Mouse (Mus musculus) brain, adult 2 months (tissue): ENCODE data around the gene C9.

ENCODE experiments used
- DNase-seq: peaks from one replicate; pipeline ENCODE4 v3.0.0; 2011; ENCODE audit warnings: low read depth, low spot score

The C9 gene

DNA sequence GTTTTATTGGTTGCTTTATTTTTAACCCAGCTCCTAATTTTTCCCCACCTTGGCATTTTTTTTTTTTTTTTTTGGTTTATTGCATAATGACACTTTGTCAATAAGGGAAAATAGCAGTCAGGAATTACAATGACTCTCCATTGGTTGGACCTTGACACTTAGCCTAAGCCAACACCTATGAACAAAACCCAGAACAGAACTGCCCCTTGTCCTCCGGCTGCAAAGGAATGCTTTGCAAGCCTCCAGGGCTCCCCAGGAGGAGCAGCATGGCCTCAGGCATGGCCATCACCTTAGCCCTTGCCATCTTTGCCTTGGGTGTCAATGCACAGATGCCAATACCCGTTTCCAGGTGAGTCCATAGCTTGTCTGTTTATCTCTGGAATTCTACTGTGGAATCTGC lies at the start of gene C9:
TSS of gene C9 (plus strand) at position 193 of the 400 bp plus-strand sequence.
- DNase-seq, result no peak

DNA sequence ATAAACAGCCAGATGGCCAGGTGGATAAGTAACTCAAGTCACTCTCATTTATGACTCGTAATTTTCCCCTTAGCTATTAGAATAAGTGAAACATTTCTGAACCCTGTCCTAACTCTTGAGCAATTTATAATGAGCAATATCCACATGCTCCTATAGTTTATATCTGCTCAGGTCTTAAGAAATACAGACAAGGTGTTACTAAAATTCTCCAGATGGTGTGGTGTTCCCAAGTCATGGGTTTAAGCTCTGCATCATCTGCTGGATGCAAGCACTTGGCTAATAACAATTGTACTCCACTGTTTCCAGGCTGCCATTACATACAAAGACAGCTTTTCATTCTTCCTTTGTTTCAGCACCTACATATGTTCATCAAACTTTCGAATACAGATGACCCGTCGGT lies 46.9 kb upstream of the C9 start:
- DNase-seq, result no peak

DNA sequence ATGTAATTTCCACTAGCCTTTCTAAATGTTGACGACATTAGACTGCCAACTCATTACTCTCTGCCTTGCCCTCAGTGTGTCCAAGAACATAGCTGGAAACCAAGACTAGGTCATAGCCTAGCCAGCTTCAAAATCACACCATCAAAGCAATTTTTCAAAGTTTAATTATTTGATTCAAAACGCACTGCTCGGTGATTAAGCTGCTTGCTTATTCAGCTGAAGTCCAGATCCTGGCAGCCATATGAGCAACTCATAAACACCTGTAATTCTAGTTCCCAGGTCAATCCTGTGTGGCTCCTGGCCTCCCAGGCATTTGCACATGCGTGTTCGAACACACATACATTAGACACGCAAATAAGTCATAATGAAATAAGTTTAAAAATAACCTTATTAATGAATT lies 46.2 kb upstream of the C9 start:
- DNase-seq, result no peak

GRCm38 (mm10) chr15:6400115-6400514 lies 45.0 kb upstream of the C9 start:
- DNase-seq, result no peak

DNA sequence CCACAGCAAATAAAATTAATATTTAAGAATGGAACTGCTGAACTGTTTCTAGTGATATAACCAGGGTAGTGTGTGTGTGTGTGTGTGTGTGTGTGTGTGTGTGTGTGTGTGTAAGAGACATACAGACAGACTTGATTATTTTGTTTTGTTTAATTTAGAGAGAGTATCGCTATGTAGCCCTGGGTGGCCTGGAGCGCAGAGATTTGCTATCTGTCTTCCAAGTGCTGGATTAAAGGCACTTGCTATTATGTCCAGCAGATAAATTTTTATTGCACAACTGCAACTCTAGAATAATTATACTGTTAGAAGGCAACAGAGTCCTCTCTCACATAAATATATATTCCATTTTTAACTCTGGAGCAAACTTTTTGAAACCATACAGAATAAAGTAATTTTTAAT lies 42.7 kb upstream of the C9 start:
- DNase-seq, result no peak

- no peak for DNase-seq
Measured at GRCm38 (mm10) chr15:6404172-6404571, 41.0 kb upstream of the C9 start.

- DNase-seq, result no peak
Measured at GRCm38 (mm10) chr15:6406771-6407170, 38.4 kb upstream of the C9 start.

GRCm38 (mm10) chr15:6409031-6409430 lies 36.1 kb upstream of the C9 start:
- no peak for DNase-seq

DNA sequence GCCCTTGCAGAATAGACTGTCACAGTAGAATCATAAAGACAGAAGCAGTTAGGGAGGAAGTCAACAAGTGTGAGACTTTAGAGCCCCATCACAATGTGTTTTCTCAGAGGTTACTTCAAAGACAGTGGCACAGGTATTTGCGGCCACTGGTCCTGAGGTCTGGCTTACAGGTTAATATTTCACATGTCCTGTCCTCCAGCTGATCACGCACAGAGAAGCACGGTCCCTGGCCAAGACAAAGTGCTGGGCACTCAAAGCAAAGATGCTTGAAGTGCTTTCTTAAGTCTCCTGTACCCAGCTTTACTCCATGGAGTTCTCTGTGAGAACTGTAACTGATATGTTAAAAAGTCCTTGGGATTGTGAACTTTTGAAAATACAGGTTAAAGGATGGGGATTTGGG lies 35.0 kb upstream of the C9 start:
- no peak for DNase-seq

- DNase-seq, result peak; percentile 50
Measured at GRCm38 (mm10) chr15:6411334-6411733, 33.8 kb upstream of the C9 start.

DNA sequence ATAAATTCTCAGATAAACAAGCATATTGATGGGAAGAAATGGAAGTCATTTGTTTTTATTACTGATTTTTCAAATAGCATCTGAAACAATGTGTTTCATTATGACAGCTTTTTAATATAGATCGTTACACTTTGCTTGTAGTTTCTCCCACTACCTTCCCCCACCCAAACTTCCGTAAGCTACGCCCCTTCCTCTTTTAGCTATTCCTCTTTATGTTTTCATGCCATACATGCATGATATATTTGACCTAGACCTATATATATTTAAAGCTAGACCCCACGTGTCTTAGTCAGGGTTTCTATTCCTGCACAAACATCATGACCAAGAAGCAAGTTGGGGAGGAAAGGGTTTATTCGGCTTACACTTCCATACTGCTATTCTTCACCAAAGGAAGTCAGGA lies 29.8 kb upstream of the C9 start:
- no peak for DNase-seq

GRCm38 (mm10) chr15:6431777-6432176 lies 13.3 kb upstream of the C9 start:
- DNase-seq, result peak; percentile 10

- peak; percentile 14 for DNase-seq
Measured at GRCm38 (mm10) chr15:6432411-6432810, 12.7 kb upstream of the C9 start.

GRCm38 (mm10) chr15:6435281-6435680 lies 9.8 kb upstream of the C9 start:
- no peak for DNase-seq

DNA sequence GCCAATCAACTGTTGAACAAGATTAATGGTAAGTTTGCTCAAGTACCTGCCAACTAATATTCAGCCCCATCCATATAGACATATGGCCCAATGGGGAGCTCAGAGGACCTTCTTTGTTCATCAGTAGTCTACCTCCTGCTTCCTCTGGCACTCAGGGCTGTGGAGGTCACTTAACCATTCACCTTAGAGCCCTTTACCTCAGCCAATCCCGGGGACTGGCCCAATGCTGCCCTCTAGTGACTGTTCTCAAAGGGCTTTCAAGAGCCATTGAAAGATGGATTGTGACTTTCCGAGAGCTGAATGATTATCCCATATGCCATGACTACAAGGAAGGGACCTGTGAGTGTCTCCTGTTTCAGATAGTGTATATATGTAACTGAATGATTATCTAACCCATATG lies 9.4 kb upstream of the C9 start:
- peak; percentile 38 for DNase-seq

GRCm38 (mm10) chr15:6438685-6439084 lies 6.4 kb upstream of the C9 start:
- no peak for DNase-seq

DNA sequence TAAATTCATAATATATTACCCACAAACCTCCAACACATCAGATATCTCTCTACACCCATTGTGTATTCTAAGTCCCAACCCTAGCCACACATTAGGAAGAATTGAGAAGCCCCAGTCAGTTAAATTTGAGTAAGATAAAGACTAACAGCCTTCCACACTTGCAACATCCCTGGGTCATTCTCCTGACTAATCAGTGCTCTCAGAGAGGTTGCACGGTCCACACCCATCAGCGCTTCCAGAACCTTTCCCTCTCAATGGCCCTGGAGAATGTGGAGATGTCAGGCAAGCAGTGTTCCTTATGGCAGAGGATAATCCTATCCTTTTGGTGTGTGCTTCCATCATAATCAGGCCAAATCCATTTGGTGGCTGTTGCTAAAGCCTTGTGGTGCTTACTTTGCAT lies 675 bp upstream of the C9 start:
- DNase-seq, result no peak

DNA sequence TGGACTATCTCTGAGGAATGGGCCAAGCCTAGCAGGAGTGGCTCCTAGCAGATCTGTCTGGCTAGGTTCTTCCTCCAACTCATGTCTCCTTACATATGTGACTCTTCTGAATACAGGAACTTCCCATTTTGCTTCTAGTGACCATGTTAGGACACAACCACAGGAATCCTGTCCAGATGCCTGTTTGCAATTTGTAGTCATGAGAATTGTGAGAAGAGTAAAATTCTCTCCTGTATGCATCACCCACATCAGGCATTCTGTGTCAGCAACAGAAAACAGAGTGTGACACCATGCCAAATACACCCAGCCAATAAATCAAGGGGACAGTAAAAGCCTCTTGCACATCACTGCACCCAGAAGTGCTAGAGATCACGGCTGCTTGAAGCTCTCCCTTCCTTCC lies 1.1 kb downstream of the C9 start:
- DNase-seq, result no peak

DNA sequence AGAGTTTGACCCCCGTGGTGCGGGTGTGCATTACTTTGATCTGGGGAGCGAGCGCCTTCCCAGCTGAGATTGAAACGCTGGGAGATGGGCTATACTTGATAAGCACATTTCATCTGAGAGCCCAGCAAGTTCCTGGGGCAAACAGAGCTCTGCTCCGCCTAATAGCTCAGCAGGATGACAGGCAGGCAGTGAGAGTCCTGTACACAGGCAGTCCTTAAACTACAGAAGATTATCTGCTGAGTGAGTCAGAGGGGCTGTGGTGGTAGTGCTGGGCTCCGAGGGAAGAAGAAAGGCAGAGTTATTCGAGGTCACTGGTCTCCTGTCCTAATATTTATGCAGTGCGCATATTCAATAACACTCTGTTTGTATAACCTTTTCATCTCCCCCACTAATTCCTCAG lies 3.8 kb downstream of the C9 start:
- DNase-seq, result no peak

DNA sequence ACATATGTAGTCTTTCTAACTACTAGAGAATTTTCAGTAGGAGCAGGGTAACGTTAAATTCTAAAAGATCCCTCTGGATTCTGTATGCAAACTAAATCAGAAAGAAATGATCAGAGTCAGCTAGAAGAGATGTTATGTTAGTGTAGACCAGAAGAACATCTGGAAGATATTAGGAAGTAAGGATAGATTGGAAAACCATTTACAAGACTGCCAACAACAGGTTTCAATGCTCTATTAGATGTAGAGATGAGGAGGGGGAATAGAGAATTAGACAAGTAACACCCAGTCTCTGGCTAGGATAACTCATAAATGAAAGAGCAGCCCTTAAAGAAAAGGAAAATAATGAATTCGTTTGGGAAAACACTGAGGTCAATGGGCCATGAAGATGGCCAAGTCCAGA lies 9.3 kb downstream of the C9 start:
- DNase-seq, result no peak

- no peak for DNase-seq
Measured at GRCm38 (mm10) chr15:6461381-6461780, 16.3 kb downstream of the C9 start.

GRCm38 (mm10) chr15:6463361-6463923 lies 18.3 kb downstream of the C9 start:
- DNase-seq, result no peak

DNA sequence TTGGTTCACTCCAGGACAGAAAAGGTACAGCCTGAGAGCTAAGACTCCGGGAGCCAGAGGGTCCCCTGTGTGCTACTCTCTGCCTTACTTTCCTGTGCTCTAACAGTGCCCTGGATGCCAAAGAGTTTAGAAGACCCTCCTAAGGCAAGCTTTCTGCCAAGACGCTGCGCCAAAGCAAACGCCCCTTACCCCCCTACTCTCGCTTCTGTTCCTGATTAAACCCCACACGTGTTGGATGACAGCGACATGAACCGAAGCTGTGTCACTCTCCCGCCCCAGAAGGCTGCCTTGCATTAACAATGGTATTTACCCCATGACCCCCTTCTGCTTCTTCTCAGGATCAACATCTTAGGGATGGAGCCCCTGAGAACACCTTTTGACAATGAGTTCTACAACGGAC lies 21.9 kb downstream of the C9 start:
- no peak for DNase-seq

DNA sequence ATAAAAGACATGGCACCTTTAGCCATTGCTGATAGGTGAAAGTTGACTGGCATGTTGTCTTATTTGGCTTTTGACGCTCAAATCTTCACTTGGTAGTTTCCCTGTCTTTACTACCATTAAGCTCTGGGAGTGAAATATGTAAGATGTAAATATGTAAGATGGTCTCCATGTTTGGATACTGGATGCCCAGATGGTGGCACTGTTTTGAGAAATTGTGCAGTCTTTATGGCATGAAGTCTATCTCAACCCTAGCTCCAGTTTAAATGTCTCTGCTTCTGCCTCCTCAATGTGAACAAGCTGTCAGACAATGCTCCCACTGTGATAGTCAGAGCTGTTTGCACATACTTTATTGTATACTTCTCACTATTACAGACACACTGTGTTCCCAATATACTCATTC lies 23.7 kb downstream of the C9 start:
- DNase-seq, result peak; percentile 10
